Mouse (Mus musculus): ENCODE measurements around the gene D330045A20Rik. TPM values are rescaled to one million over a fixed set of nuclear protein-coding genes. Genes with fewer than 3 reads are reported as not detected.
"Not testable (repeated sequence)": the region's sequence is repeated elsewhere in the genome, so short reads cannot be mapped to it uniquely, and the experiment has no call there.

Gene D330045A20Rik
- total RNA-seq, 2 experiments from 2014 or later, result 0.08 to 0.60 TPM

- intact Hi-C loops (cut with DNase I), result no loop called here
Observed at GRCm38 (mm10) chrX:139570054-139570453, 89.9 kb downstream of the D330045A20Rik start.

DNA sequence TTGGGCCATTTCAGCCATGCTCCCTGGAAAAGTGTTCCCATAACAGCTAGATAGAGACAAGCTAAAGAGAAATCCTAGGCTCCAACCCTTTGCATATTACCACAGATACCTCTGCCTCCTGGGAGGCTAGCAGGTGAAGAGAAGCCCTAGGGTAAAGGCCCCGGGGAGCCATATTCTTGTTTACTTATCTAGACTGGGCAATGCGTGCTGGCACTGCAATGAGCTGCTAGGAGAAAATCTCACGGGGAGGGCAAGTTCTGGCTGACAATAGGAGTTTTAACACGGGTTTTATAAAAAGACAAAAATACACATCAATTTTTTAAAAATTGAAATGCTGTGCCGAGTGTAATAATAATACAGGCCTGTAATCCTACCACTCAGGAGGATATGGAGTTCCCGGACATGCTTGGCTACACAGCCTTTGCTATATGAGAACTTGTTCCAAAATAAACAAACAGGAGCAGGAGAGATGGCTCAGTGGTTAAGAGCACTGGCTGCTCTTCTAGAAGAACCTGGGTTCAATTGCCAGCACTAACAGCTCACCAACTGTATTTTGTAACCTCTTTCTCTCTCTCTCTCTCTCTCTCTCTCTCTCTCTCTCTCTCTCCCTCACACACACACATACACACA lies 98.6 kb downstream of the D330045A20Rik start:
- DNase-seq, result no peak

More at GRCm38 (mm10) chrX:139570054-139570453, 89.9 kb downstream of the D330045A20Rik start:
- no peak for DNase-seq

GRCm38 (mm10) chrX:139583616-139584015 lies 103.4 kb downstream of the D330045A20Rik start:
- intact Hi-C loops (cut with DNase I), result no loop called here

More for the DNA sequence above, 98.6 kb downstream of the D330045A20Rik start:
- intact Hi-C loops (cut with DNase I), result no loop called here

DNA sequence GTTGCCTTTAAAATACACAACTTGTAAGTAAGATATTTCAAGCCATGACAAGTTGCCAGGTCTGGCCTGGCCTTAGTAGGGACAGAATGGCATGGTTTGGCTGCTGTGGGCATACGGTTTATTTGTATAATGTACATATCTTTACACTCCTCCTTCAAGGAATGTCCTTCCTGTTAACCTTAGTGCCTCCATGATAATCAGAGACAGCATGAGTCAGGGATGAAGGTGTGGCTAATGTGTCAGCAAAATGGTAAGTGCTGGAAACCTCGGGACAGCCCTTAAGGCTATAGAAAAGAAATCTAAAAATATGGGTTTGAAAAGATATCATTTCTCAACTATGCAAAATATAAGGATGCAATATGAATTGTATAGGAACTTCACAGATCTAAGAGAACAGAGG lies 106.5 kb downstream of the D330045A20Rik start:
- intact Hi-C loops (cut with DNase I); DNase-seq: not testable (repeated sequence)

More at GRCm38 (mm10) chrX:139583616-139584015, 103.4 kb downstream of the D330045A20Rik start:
- DNase-seq, result no peak

DNA sequence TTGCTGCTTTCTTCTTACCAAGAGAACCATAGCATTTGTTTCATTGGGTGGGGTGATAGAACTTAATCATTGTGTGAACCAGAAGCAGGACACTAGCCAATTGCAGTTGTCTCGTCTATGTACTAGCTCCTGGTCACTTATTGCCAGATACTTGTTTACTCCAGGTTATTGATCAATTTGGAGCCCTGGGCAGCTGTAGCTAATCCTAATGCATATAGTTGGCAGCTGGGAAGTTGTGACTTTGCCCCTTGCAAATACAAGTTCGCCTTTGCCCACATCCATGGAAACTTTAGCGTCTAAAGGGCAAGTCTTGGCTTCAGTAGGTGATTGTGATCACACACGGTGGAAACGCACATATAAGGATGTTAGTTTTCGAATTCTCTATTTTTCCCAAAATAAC lies 116.2 kb downstream of the D330045A20Rik start:
- intact Hi-C loops (cut with DNase I), result no loop called here
- no peak for DNase-seq

Other genes starting within 250 kb of the D330045A20Rik start
- not detected for gene Trap1a, start 146.7 kb upstream of the D330045A20Rik start, total RNA-seq (2021)
- gene Rnf128, start 82.9 kb downstream of the D330045A20Rik start, total RNA-seq (2021), result 10 to 100 TPM; 70.5 to 70.8 TPM
- gene Tbc1d8b, start 204.6 kb downstream of the D330045A20Rik start, total RNA-seq (2021), result 1 to 10 TPM; 5.1 to 6.3 TPM
- not detected for gene Gm15013, start 234.1 kb downstream of the D330045A20Rik start, total RNA-seq (2021)

All from heart, postnatal 36 days (tissue).